Mouse (Mus musculus) limb, embryonic 15.5 days (tissue): ENCODE measurements around the gene Lhpp. TPM values are rescaled to one million over a fixed set of nuclear protein-coding genes. Genes with fewer than 3 reads are reported as not detected.
A peak's percentile ranks its signal among the peaks of the same experiment; 100 is the strongest.

ENCODE experiments used
- ATAC-seq: fragments of 200-750 bp; cut with Nextera tagmentation; 2 replicates; pipeline ENCODE4 v1.8.0; 2017; ENCODE audit warnings: low read depth, moderate TSS enrichment; ENCODE audit not compliant: insufficient number of reproducible peaks, low FRiP score, low TSS enrichment
- H3K27ac ChIP-seq: fragments of 300-500 bp; sonication (generic); 2 replicates; pipeline ENCODE4 v1.5.1; 2015; ENCODE audit warnings: moderate library complexity, mild to moderate bottlenecking, inconsistent platforms
- H3K27me3 ChIP-seq: fragments of 300-500 bp; sonication (generic); 2 replicates; pipeline ENCODE4 v1.6.1; 2015; ENCODE audit warnings: inconsistent platforms
- H3K36me3 ChIP-seq: fragments of 300-500 bp; sonication (generic); 2 replicates; pipeline ENCODE4 v1.6.1; 2015; ENCODE audit warnings: inconsistent platforms
- H3K4me1 ChIP-seq: fragments of 300-500 bp; sonication (generic); 2 replicates; pipeline ENCODE4 v1.6.1; 2015; ENCODE audit warnings: inconsistent platforms
- H3K4me2 ChIP-seq: fragments of 300-500 bp; sonication (generic); 2 replicates; pipeline ENCODE4 v1.6.1; 2015; ENCODE audit warnings: mild to moderate bottlenecking, inconsistent platforms
- H3K4me3 ChIP-seq: fragments of 300-500 bp; sonication (generic); 2 replicates; pipeline ENCODE4 v1.5.1; 2015; ENCODE audit warnings: mild to moderate bottlenecking, inconsistent platforms
- H3K9ac ChIP-seq: fragments of 300-500 bp; sonication (generic); 2 replicates; pipeline ENCODE4 v1.6.1; 2015; ENCODE audit warnings: inconsistent platforms
- H3K9me3 ChIP-seq: fragments of 300-500 bp; sonication (generic); 2 replicates; pipeline ENCODE4 v1.6.1; 2016; ENCODE audit warnings: inconsistent platforms
- WGBS: fragments of 180-500 bp; shearing (Covaris S2); methylation state at CpG from one replicate; pipeline ENCODE4 v1.1.7; 2015; 5-methylcytosine and 5-hydroxymethylcytosine counted together
- polyA plus RNA-seq: library from polyadenylated mRNA; unstranded; fragments of >200 nt; fragmentation: Nextera tagmentation; extraction: Ambion mirVana; gene quantifications from 2 replicates; pipeline ENCODE4 v1.2.1, GENCODE M21; 2015

Lhpp gene
- polyA plus RNA-seq, 1 experiment from 2014 or later = 16.8 TPM

- H3K4me3 ChIP-seq = no peak overlapping the region
- no peaks in the 10 kb centered on the region for H3K27me3 ChIP-seq
- H3K27ac ChIP-seq = peak overlapping the region; percentile 81
- H3K9me3 ChIP-seq = no peaks in the 10 kb centered on the region
- no peak for ATAC-seq
- H3K9ac ChIP-seq = no peak overlapping the region
- H3K4me1 ChIP-seq = peaks cover 44% of the 10 kb centered on the region
- H3K4me2 ChIP-seq = no peak overlapping the region
- no peaks in the 10 kb centered on the region for H3K36me3 ChIP-seq
- WGBS = 62% methylated on average over 5 of the region's 5 CpGs
Measured at GRCm38 (mm10) chr7:132689722-132690121, 79.3 kb downstream of the Lhpp start.

GRCm38 (mm10) chr7:132690716-132691472, 80.5 kb downstream of the Lhpp start:
- Histone ChIP-seq H3K27me3 (no peaks in the 10 kb centered on the region), H3K36me3 (no peaks in the 10 kb centered on the region), H3K4me1 (peaks cover 44% of the 10 kb centered on the region), H3K4me2 (no peak overlapping the region), H3K9ac (no peak overlapping the region), H3K27ac (no peak overlapping the region), H3K9me3 (no peaks in the 10 kb centered on the region), H3K4me3 (no peak overlapping the region)
- no peak for ATAC-seq
- WGBS = 84% methylated on average over 14 of the region's 14 CpGs

GRCm38 (mm10) chr7:132692719-132693118, 82.3 kb downstream of the Lhpp start:
- no peaks in the 10 kb centered on the region for H3K27me3 ChIP-seq
- H3K9me3 ChIP-seq = no peaks in the 10 kb centered on the region
- peaks cover 42% of the 10 kb centered on the region for H3K4me1 ChIP-seq
- H3K4me3 ChIP-seq = no peak overlapping the region
- no peak overlapping the region for H3K4me2 ChIP-seq
- 0 out of 2 replicates have a peak overlapping the region, but pooled peaks have one; percentile 27 for H3K27ac ChIP-seq
- no peaks in the 10 kb centered on the region for H3K36me3 ChIP-seq
- WGBS = 71% methylated on average over 9 of the region's 9 CpGs
- no peak; the same call in 1 of the 2 replicates for ATAC-seq
- no peak overlapping the region for H3K9ac ChIP-seq

- WGBS = 82% methylated on average over 2 of the region's 2 CpGs
- H3K36me3 ChIP-seq = no peaks in the 10 kb centered on the region
- H3K4me1 ChIP-seq = peaks cover 33% of the 10 kb centered on the region
- no peak for ATAC-seq
- H3K9ac ChIP-seq = no peak overlapping the region
- no peak overlapping the region for H3K4me3 ChIP-seq
- no peaks in the 10 kb centered on the region for H3K9me3 ChIP-seq
- no peak overlapping the region for H3K27ac ChIP-seq
- H3K4me2 ChIP-seq = no peak overlapping the region
- H3K27me3 ChIP-seq = no peaks in the 10 kb centered on the region
Measured at GRCm38 (mm10) chr7:132693561-132693960, 83.1 kb downstream of the Lhpp start.

- Histone ChIP-seq H3K4me3 (no peak overlapping the region), H3K36me3 (no peaks in the 10 kb centered on the region), H3K9ac (no peak overlapping the region), H3K4me2 (no peak overlapping the region), H3K4me1 (peaks cover 21% of the 10 kb centered on the region), H3K9me3 (no peaks in the 10 kb centered on the region), H3K27ac (no peak overlapping the region), H3K27me3 (no peaks in the 10 kb centered on the region)
- ATAC-seq = no peak
- WGBS = 61% methylated on average over 8 of the region's 8 CpGs
Measured at GRCm38 (mm10) chr7:132697258-132697796, 86.9 kb downstream of the Lhpp start.

- no peak overlapping the region for H3K4me2 ChIP-seq
- H3K27ac ChIP-seq = no peak overlapping the region
- H3K4me3 ChIP-seq = no peak overlapping the region
- no peaks in the 10 kb centered on the region for H3K9me3 ChIP-seq
- H3K9ac ChIP-seq = no peak overlapping the region
- no peak for ATAC-seq
- no peaks in the 10 kb centered on the region for H3K36me3 ChIP-seq
- H3K27me3 ChIP-seq = no peaks in the 10 kb centered on the region
- 77% methylated on average over 4 of the region's 4 CpGs for WGBS
- peaks cover 13% of the 10 kb centered on the region for H3K4me1 ChIP-seq
Measured at GRCm38 (mm10) chr7:132698737-132699136, 88.3 kb downstream of the Lhpp start.

- 66% methylated on average over 4 of the region's 4 CpGs for WGBS
- Histone ChIP-seq H3K4me1 (peaks cover 13% of the 10 kb centered on the region), H3K36me3 (no peaks in the 10 kb centered on the region), H3K9me3 (no peaks in the 10 kb centered on the region), H3K27me3 (no peaks in the 10 kb centered on the region), H3K27ac (no peak overlapping the region), H3K4me3 (no peak overlapping the region), H3K9ac (no peak overlapping the region), H3K4me2 (no peak overlapping the region)
- ATAC-seq = no peak
Measured at GRCm38 (mm10) chr7:132699165-132699564, 88.7 kb downstream of the Lhpp start.

GRCm38 (mm10) chr7:132699639-132700038, 89.2 kb downstream of the Lhpp start:
- Histone ChIP-seq H3K9me3 (no peaks in the 10 kb centered on the region), H3K27me3 (no peaks in the 10 kb centered on the region), H3K4me2 (no peak overlapping the region), H3K27ac (no peak overlapping the region), H3K36me3 (no peaks in the 10 kb centered on the region), H3K9ac (no peak overlapping the region), H3K4me1 (peaks cover 13% of the 10 kb centered on the region), H3K4me3 (no peak overlapping the region)
- no peak for ATAC-seq

- WGBS = 54% methylated on average over 4 of the region's 4 CpGs
- Histone ChIP-seq H3K4me2 (no peak overlapping the region), H3K27me3 (no peaks in the 10 kb centered on the region), H3K4me3 (no peak overlapping the region), H3K36me3 (no peaks in the 10 kb centered on the region), H3K9me3 (no peaks in the 10 kb centered on the region), H3K27ac (no peak overlapping the region), H3K9ac (no peak overlapping the region), H3K4me1 (peaks cover 13% of the 10 kb centered on the region)
- no peak for ATAC-seq
Measured at GRCm38 (mm10) chr7:132700107-132700506, 89.7 kb downstream of the Lhpp start.

GRCm38 (mm10) chr7:132701412-132701811, 91.0 kb downstream of the Lhpp start:
- H3K27me3 ChIP-seq = no peaks in the 10 kb centered on the region
- no peak overlapping the region for H3K4me3 ChIP-seq
- H3K4me2 ChIP-seq = no peak overlapping the region
- peaks cover 13% of the 10 kb centered on the region for H3K4me1 ChIP-seq
- H3K9me3 ChIP-seq = no peaks in the 10 kb centered on the region
- no peaks in the 10 kb centered on the region for H3K36me3 ChIP-seq
- H3K9ac ChIP-seq = no peak overlapping the region
- no peak for ATAC-seq
- 78% methylated on average over 3 of the region's 3 CpGs for WGBS
- no peak overlapping the region for H3K27ac ChIP-seq

- 82% methylated on average over 3 of the region's 3 CpGs for WGBS
- no peak for ATAC-seq
- peaks cover 13% of the 10 kb centered on the region for H3K4me1 ChIP-seq
Measured at GRCm38 (mm10) chr7:132702024-132702423, 91.6 kb downstream of the Lhpp start.

GRCm38 (mm10) chr7:132702492-132703070, 92.1 kb downstream of the Lhpp start:
- Histone ChIP-seq H3K4me2 (no peak overlapping the region), H3K9ac (no peak overlapping the region), H3K27ac (no peak overlapping the region), H3K4me3 (no peak overlapping the region), H3K4me1 (peaks cover 8% of the 10 kb centered on the region), H3K9me3 (no peaks in the 10 kb centered on the region), H3K36me3 (0 out of 2 replicates have a peak, but pooled peaks cover under 1% of the 10 kb centered on the region), H3K27me3 (no peaks in the 10 kb centered on the region)
- ATAC-seq = no peak
- 81% methylated on average over 5 of the region's 5 CpGs for WGBS

More at GRCm38 (mm10) chr7:132702024-132702423, 91.6 kb downstream of the Lhpp start:
- Histone ChIP-seq H3K9me3 (no peaks in the 10 kb centered on the region), H3K4me2 (no peak overlapping the region), H3K27ac (no peak overlapping the region), H3K36me3 (no peaks in the 10 kb centered on the region), H3K4me3 (no peak overlapping the region), H3K9ac (no peak overlapping the region), H3K27me3 (no peaks in the 10 kb centered on the region)
